Mouse (Mus musculus) CH12.LX (cell line): ENCODE results near the gene Rad54l2. TPM values are rescaled to one million over a fixed set of nuclear protein-coding genes. Genes with fewer than 3 reads are reported as not detected.

Experiments
- DNase-seq: peaks from one replicate; pipeline ENCODE4 v3.0.0-alpha.2; 2013; ENCODE audit errors: extremely low read depth
- H3K27ac ChIP-seq: 2 replicates; pipeline ENCODE4 v1.5.1; 2012; ENCODE audit warnings: low read depth, mild to moderate bottlenecking, control low read depth, moderate library complexity; ENCODE audit not compliant: insufficient read depth
- H3K27me3 ChIP-seq: replicated peaks from 2 replicates; pipeline ENCODE3; 2012; ENCODE audit warnings: inconsistent platforms
- H3K36me3 ChIP-seq, 2 experiments: replicated peaks in 1 of 2; 2 replicates each; pipeline versions ENCODE3 to v1.6.1; 2012; ENCODE audit warnings: inconsistent platforms in 1 of 2, low read length in 1 of 2, mild to moderate bottlenecking in 1 of 2, mixed read lengths in 1 of 2, moderate library complexity in 1 of 2; ENCODE audit not compliant: control insufficient read depth in 1 of 2, insufficient read depth in 1 of 2
- H3K4me1 ChIP-seq, 2 experiments: 2 replicates each; pipeline ENCODE4 v1.6.1; 2012; ENCODE audit warnings: inconsistent platforms in 1 of 2, moderate library complexity in 1 of 2; ENCODE audit not compliant: insufficient read depth in 2 of 2, control insufficient read depth in 1 of 2
- H3K4me2 ChIP-seq: 2 replicates; pipeline ENCODE4 v1.6.1; 2012; ENCODE audit warnings: low read depth, mild to moderate bottlenecking, control low read depth; ENCODE audit not compliant: poor library complexity, insufficient read depth, severe bottlenecking
- H3K4me3 ChIP-seq, 3 experiments: fragments of 150-350 bp in 1 of 3; sonication (generic) in 1 of 3; replicated peaks in 1 of 3; 2 replicates each; pipeline versions ENCODE3 to v1.5.1; 2011 to 2012; ENCODE audit warnings: low read depth in 2 of 3, low read length in 2 of 3, mild to moderate bottlenecking in 2 of 3, moderate library complexity in 2 of 3, control low read depth in 1 of 3, improper control_type of control experiment in 1 of 3, inconsistent platforms in 1 of 3, mixed read lengths in 1 of 3; ENCODE audit not compliant: poor library complexity in 1 of 3
- H3K79me2 ChIP-seq: replicated peaks from 2 replicates; pipeline ENCODE4 v1.6.1; 2012; ENCODE audit warnings: mild to moderate bottlenecking, moderate library complexity; ENCODE audit not compliant: control insufficient read depth, poor library complexity, insufficient read depth, severe bottlenecking; ENCODE audit errors: extremely low read depth
- H3K9ac ChIP-seq: 2 replicates; pipeline ENCODE4 v1.6.1; 2012; ENCODE audit warnings: low read depth, mild to moderate bottlenecking, control low read depth, moderate library complexity; ENCODE audit not compliant: insufficient read depth
- H3K9me3 ChIP-seq: replicated peaks from 2 replicates; pipeline ENCODE3; 2012; ENCODE audit warnings: low read length, inconsistent platforms, mixed read lengths
- CHD1 ChIP-seq: IDR thresholded peaks from 2 replicates; pipeline ENCODE4 v1.6.1; 2012; ENCODE audit warnings: low read depth, low read length, improper control_type of control experiment, inconsistent platforms
- CHD2 ChIP-seq: IDR thresholded peaks from 2 replicates; pipeline ENCODE4 v1.6.1; 2011; ENCODE audit warnings: low read length, improper control_type of control experiment
- CTCF ChIP-seq, 2 experiments: IDR thresholded peaks in 1 of 2; conservative IDR thresholded peaks in 1 of 2; 2 replicates each; pipeline ENCODE4 v1.5.1; 2011 to 2012; ENCODE audit warnings: low read depth in 2 of 2, low read length in 2 of 2, improper control_type of control experiment in 1 of 2, inconsistent platforms in 1 of 2, mild to moderate bottlenecking in 1 of 2, moderate library complexity in 1 of 2
- ELF1 ChIP-seq: IDR thresholded peaks from 2 replicates; pipeline ENCODE4 v1.6.1; 2014; ENCODE audit warnings: low read depth, mild to moderate bottlenecking, inconsistent platforms, low read length, improper control_type of control experiment
- ETS1 ChIP-seq: conservative IDR thresholded peaks from 2 replicates; pipeline ENCODE4 v1.6.1; 2012; ENCODE audit warnings: low read depth, mild to moderate bottlenecking, inconsistent platforms, low read length, improper control_type of control experiment, moderate library complexity
- GABPA ChIP-seq: IDR thresholded peaks from 2 replicates; pipeline ENCODE4 v1.6.1; 2012; ENCODE audit warnings: low read depth, low read length, improper control_type of control experiment, inconsistent platforms; ENCODE audit not compliant: insufficient replicate concordance
- HCFC1 ChIP-seq: IDR thresholded peaks from 2 replicates; pipeline ENCODE4 v1.6.1; 2012; ENCODE audit warnings: low read depth, mild to moderate bottlenecking, inconsistent platforms, low read length, improper control_type of control experiment
- JUN ChIP-seq: IDR thresholded peaks from 2 replicates; pipeline ENCODE4 v1.6.1; 2011; ENCODE audit warnings: low read depth, mild to moderate bottlenecking, low read length, improper control_type of control experiment, moderate library complexity; ENCODE audit not compliant: insufficient read depth
- KAT2A ChIP-seq: IDR thresholded peaks from 2 replicates; pipeline ENCODE4 v1.6.1; 2012; ENCODE audit warnings: low read length, improper control_type of control experiment, inconsistent platforms; ENCODE audit not compliant: insufficient replicate concordance
- MXI1 ChIP-seq: IDR thresholded peaks from 2 replicates; pipeline ENCODE4 v1.6.1; 2011; ENCODE audit warnings: mild to moderate bottlenecking, low read depth, low read length, improper control_type of control experiment
- PAX5 ChIP-seq: IDR thresholded peaks from 2 replicates; pipeline ENCODE4 v1.6.1; 2012; ENCODE audit warnings: low read length, inconsistent platforms, mixed read lengths
- RAD21 ChIP-seq: IDR thresholded peaks from 2 replicates; pipeline ENCODE4 v1.6.1; 2011; ENCODE audit warnings: low read depth, mild to moderate bottlenecking, low read length, improper control_type of control experiment, moderate library complexity
- RCOR1 ChIP-seq: conservative IDR thresholded peaks from 2 replicates; pipeline ENCODE4 v1.6.1; 2012; ENCODE audit warnings: low read depth, mild to moderate bottlenecking, inconsistent platforms, low read length, improper control_type of control experiment
- SIN3A ChIP-seq: IDR thresholded peaks from 2 replicates; pipeline ENCODE4 v1.6.1; 2012; ENCODE audit warnings: low read length, improper control_type of control experiment, inconsistent platforms
- SMC3 ChIP-seq: IDR thresholded peaks from 2 replicates; pipeline ENCODE4 v1.6.1; 2011; ENCODE audit warnings: low read depth, low read length, improper control_type of control experiment
- TCF12 ChIP-seq: IDR thresholded peaks from 2 replicates; pipeline ENCODE4 v1.6.1; 2014; ENCODE audit warnings: low read depth, mild to moderate bottlenecking, inconsistent platforms, low read length, improper control_type of control experiment
- UBTF ChIP-seq: IDR thresholded peaks from 2 replicates; pipeline ENCODE4 v1.6.1; 2012; ENCODE audit warnings: low read depth, mild to moderate bottlenecking, inconsistent platforms, low read length, improper control_type of control experiment, moderate library complexity
- USF1 ChIP-seq: IDR thresholded peaks from 2 replicates; pipeline ENCODE4 v1.6.1; 2014; ENCODE audit warnings: low read depth, mild to moderate bottlenecking, inconsistent platforms, low read length, improper control_type of control experiment
- ZC3H11A ChIP-seq: IDR thresholded peaks from 2 replicates; pipeline ENCODE4 v1.6.1; 2012; ENCODE audit warnings: low read depth, mild to moderate bottlenecking, inconsistent platforms, low read length, improper control_type of control experiment
- ZMIZ1 ChIP-seq: IDR thresholded peaks from 2 replicates; pipeline ENCODE4 v1.6.1; 2012; ENCODE audit warnings: low read depth, mild to moderate bottlenecking, inconsistent platforms, low read length, improper control_type of control experiment
- dilution Hi-C: fragments of 300-500 bp; cut with MboI; formaldehyde crosslinking; loops from 2 replicates; pipeline ENCODE4 v1.14.3; 2020; ENCODE audit warnings: low sequenced_read_pairs; ENCODE audit not compliant: extremely low pct_unique_long_range_greater_than_20kb, extremely low pct_ligation_motif_present
- in situ Hi-C: fragments of 300-500 bp; cut with MboI; formaldehyde crosslinking; loops from 3 replicates; pipeline ENCODE4 v1.14.3; 2019; ENCODE audit warnings: low sequenced_read_pairs, low pct_ligation_motif_present, low pct_unique_long_range_greater_than_20kb, mixed read lengths
- polyA plus RNA-seq: library from polyadenylated mRNA; unstranded; fragments of >175 nt; gene quantifications from 2 replicates; pipeline ENCODE4 v1.2.1, GENCODE M21; 2012; ENCODE audit warnings: low read depth; ENCODE audit not compliant: insufficient read length
- total RNA-seq, 2 experiments: library from RNA; depleted of rRNA; stranded (reverse); fragments of 300-350 nt in 1 of 2; fragments of >200 nt in 1 of 2; gene quantifications; 2 replicates each; pipeline ENCODE4 v1.2.3; 2012 to 2014

Rad54l2 gene
- total and polyA plus RNA-seq, 3 experiments: 7.2 to 16.5 (median 11.6) TPM

DNA sequence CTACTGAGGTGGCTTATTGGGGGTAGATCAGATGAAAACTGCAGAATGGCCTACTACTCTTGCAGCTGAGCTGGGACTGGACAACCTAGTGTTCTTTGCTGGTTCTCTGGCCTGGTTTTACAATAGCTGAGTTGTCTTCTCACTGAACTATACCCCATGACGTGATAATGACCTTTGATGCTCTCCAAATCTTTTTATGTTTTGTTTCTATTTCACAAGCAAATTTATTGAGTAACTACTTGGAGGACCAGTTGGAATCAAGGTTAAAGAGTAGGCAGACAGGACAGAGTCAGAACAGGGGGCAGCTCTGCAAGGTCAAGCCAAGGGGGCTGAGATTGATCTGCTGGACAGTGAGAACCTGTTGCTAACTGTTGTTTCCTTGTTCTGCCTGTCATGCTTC, 64.1 kb downstream of the Rad54l2 start:
- Histone ChIP-seq H3K4me2 (no peak overlapping the region), H3K9me3 (no peaks in the 10 kb centered on the region), H3K36me3 (peaks cover 5 to 37% of the 10 kb centered on the region in 2 experiments), H3K79me2 (no peaks in the 10 kb centered on the region), H3K9ac (no peak overlapping the region), H3K4me3 (no peak overlapping the region), H3K27me3 (no peaks in the 10 kb centered on the region), H3K4me1 (no peaks in the 10 kb centered on the region), H3K27ac (no peak overlapping the region)
- in situ Hi-C loops (no loop called here), dilution Hi-C loops (no loop called here)
- TF ChIP-seq MXI1: no peak
- no peak for TF ChIP-seq PAX5
- no peak for TF ChIP-seq KAT2A
- TF ChIP-seq UBTF: no peak
- no peak for TF ChIP-seq SMC3
- no peak for TF ChIP-seq TCF12
- TF ChIP-seq CHD2: no peak
- TF ChIP-seq ZMIZ1: no peak
- TF ChIP-seq RAD21: no peak
- DNase-seq: no peak

- DNase-seq: no peak
- Histone ChIP-seq H3K79me2 (no peaks in the 10 kb centered on the region), H3K4me3 (no peak overlapping the region), H3K9ac (no peak overlapping the region), H3K4me1 (no peaks in the 10 kb centered on the region), H3K27ac (no peak overlapping the region), H3K36me3 (peaks cover 50 to 84% of the 10 kb centered on the region in 2 experiments), H3K4me2 (no peak overlapping the region)
- in situ Hi-C loops: no loop called here
- TF ChIP-seq ZC3H11A (no peak), TCF12 (no peak), ELF1 (no peak), PAX5 (no peak), GABPA (no peak), CHD1 (no peak), USF1 (no peak), CTCF (conservative IDR thresholded peaks at IDR 0.05 in 1 of 2, IDR thresholded peaks at IDR 0.05 in 1 of 2; ENCODE audit: low read depth in 2 of 2, low read length in 2 of 2) (no peak), JUN (no peak), MXI1 (no peak), RCOR1 (no peak), SIN3A (no peak), UBTF (no peak), ETS1 (no peak), HCFC1 (no peak)
- TF ChIP-seq, all 38 proteins: peak for 0
- dilution Hi-C loops: no loop called here
- Histone ChIP-seq H3K27me3 (no peaks in the 10 kb centered on the region), H3K9me3 (no peaks in the 10 kb centered on the region)
These were observed 72.3 kb downstream of the Rad54l2 start for GRCm38 (mm10) chr9:106716729-106717128.
